Mouse (Mus musculus): Measurements from ENCODE around the gene Rnf13.

DNA sequence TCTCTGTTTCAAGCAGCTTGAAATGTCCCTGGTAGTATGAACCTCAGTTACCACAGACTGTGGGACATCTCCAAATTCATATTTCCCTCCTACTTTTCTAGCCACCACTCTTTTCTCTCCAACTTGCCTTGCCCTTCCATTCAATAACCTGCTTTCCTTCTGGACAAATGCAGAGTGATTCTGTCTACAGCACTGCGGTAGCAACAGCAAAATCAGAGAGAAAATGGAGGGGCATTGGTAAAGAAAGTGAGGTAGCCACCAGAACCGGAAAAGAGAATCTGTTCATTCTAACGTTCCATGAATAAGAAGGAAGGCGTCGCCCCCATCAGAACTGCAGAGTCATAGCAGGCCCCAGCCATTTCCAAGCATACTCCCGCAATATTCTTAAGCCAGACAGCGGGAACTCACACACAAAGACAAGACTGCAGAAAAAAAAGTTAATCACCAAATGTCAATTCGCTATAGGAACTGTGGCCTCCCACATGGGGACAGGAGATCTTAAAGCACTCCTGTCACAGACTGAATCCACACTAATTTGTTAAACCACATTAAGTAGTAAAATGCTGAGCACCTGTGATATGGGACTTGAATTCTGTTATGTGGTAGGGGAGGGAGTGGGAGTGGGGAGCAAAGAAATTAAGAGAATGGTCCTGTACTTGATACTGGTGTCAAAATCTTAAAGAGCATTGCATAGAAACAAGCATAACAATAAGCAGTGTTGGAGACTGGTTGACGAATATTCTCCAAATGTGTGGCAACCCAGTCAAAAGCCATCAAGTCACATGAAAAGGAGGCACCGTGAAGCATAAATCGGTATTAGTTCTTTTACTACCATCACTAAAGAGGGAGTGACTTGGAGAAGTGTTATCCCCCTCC, 110.2 kb downstream of the Rnf13 start:
- TF ChIP-seq CTCF (IDR thresholded peaks at IDR 0.05; ENCODE audit: low read depth, low read length) (no peak), POLR2A (IDR thresholded peaks at IDR 0.05; ENCODE audit: insufficient read depth, low read length) (no peak)

Measured in ES-Bruce4 (cell line).